Mouse (Mus musculus): ENCODE measurements around the gene Zfr. TPM values are rescaled to one million over a fixed set of nuclear protein-coding genes. Genes with fewer than 3 reads are reported as not detected.

Zfr gene
- polyA plus RNA-seq, 1 experiment = 35.9 TPM

- no peaks in the 10 kb centered on the region for H3K79me2 ChIP-seq (ENCODE audit: control insufficient read depth, insufficient read depth)
- no peak overlapping the region for H3K4me2 ChIP-seq (ENCODE audit: low read depth)
- TF ChIP-seq MYOD1 (IDR thresholded peaks at IDR 0.05; ENCODE audit: control insufficient read depth in 1 of 3, insufficient read length in 2 of 3, low read depth in 2 of 3) (no peak), USF1 (IDR thresholded peaks at IDR 0.05; ENCODE audit: low read depth) (no peak), POLR2AphosphoS2 (IDR thresholded peaks at IDR 0.05; ENCODE audit: insufficient read length, low read depth) (no peak), MAX (IDR thresholded peaks at IDR 0.05; ENCODE audit: low read depth) (no peak), POLR2A (IDR thresholded peaks at IDR 0.05; ENCODE audit: insufficient read length, low read depth) (no peak), MYOG (IDR thresholded peaks at IDR 0.05; ENCODE audit: control insufficient read depth in 1 of 3, insufficient read depth in 1 of 3, insufficient read length in 2 of 3, low read depth in 2 of 3) (no peak), REST (IDR thresholded peaks at IDR 0.05; ENCODE audit: insufficient read depth, insufficient read length) (no peak), SRF (IDR thresholded peaks at IDR 0.05; ENCODE audit: control insufficient read depth, insufficient read length, low read depth) (no peak), CEBPB (IDR thresholded peaks at IDR 0.05; ENCODE audit: insufficient read depth, poor library complexity, severe bottlenecking) (no peak), TCF3 (IDR thresholded peaks at IDR 0.05; ENCODE audit: insufficient read length, low read depth) (no peak), E2F4 (IDR thresholded peaks at IDR 0.05; ENCODE audit: insufficient read depth) (no peak)
- H3K4me3 ChIP-seq = no peak overlapping the region
- no peaks in the 10 kb centered on the region for H3K36me3 ChIP-seq (ENCODE audit: control insufficient read depth, insufficient read depth)
- no peak overlapping the region for H3ac ChIP-seq (ENCODE audit: control insufficient read depth, insufficient read length)
- no peaks in the 10 kb centered on the region for H3K27me3 ChIP-seq (ENCODE audit: control insufficient read depth, insufficient read depth, insufficient read length)
Measured at GRCm38 (mm10) chr15:12093026-12093960, 24.3 kb upstream of the Zfr start.

GRCm38 (mm10) chr15:12093961-12094566 is 23.6 kb upstream of the Zfr start:
- Histone ChIP-seq H3K36me3 (ENCODE audit: control insufficient read depth, insufficient read depth) (no peaks in the 10 kb centered on the region), H3K4me3 (no peak overlapping the region), H3ac (ENCODE audit: control insufficient read depth, insufficient read length) (no peak overlapping the region), H3K27me3 (ENCODE audit: control insufficient read depth, insufficient read depth, insufficient read length) (no peaks in the 10 kb centered on the region), H3K79me2 (ENCODE audit: control insufficient read depth, insufficient read depth) (no peaks in the 10 kb centered on the region), H3K4me2 (ENCODE audit: low read depth) (no peak overlapping the region)
- TF ChIP-seq POLR2AphosphoS2 (IDR thresholded peaks at IDR 0.05; ENCODE audit: insufficient read length, low read depth) (no peak), TCF3 (IDR thresholded peaks at IDR 0.05; ENCODE audit: insufficient read length, low read depth) (no peak), MAX (IDR thresholded peaks at IDR 0.05; ENCODE audit: low read depth) (no peak), TCF12 (IDR thresholded peaks at IDR 0.05; ENCODE audit: insufficient read depth, poor library complexity, severe bottlenecking) (no peak), MYOD1 (IDR thresholded peaks at IDR 0.05; ENCODE audit: control insufficient read depth in 1 of 3, insufficient read length in 2 of 3, low read depth in 2 of 3) (no peak), E2F4 (IDR thresholded peaks at IDR 0.05; ENCODE audit: insufficient read depth) (no peak), SRF (IDR thresholded peaks at IDR 0.05; ENCODE audit: control insufficient read depth, insufficient read length, low read depth) (no peak), POLR2A (IDR thresholded peaks at IDR 0.05; ENCODE audit: insufficient read length, low read depth) (no peak), CEBPB (IDR thresholded peaks at IDR 0.05; ENCODE audit: insufficient read depth, poor library complexity, severe bottlenecking) (no peak), MYOG (IDR thresholded peaks at IDR 0.05; ENCODE audit: control insufficient read depth in 1 of 3, insufficient read depth in 1 of 3, insufficient read length in 2 of 3, low read depth in 2 of 3) (no peak), USF1 (IDR thresholded peaks at IDR 0.05; ENCODE audit: low read depth) (no peak)

- H3K36me3 ChIP-seq (ENCODE audit: control insufficient read depth, insufficient read depth) = no peaks in the 10 kb centered on the region
- H3K27me3 ChIP-seq (ENCODE audit: control insufficient read depth, insufficient read depth, insufficient read length) = no peaks in the 10 kb centered on the region
- no peak overlapping the region for H3ac ChIP-seq (ENCODE audit: control insufficient read depth, insufficient read length)
- H3K79me2 ChIP-seq (ENCODE audit: control insufficient read depth, insufficient read depth) = no peaks in the 10 kb centered on the region
- H3K4me3 ChIP-seq = no peak overlapping the region
- TF ChIP-seq CEBPB (IDR thresholded peaks at IDR 0.05; ENCODE audit: insufficient read depth, poor library complexity, severe bottlenecking) (no peak), MYOD1 (IDR thresholded peaks at IDR 0.05; ENCODE audit: control insufficient read depth in 1 of 3, insufficient read length in 2 of 3, low read depth in 2 of 3) (no peak), TCF3 (IDR thresholded peaks at IDR 0.05; ENCODE audit: insufficient read length, low read depth) (no peak), TCF12 (IDR thresholded peaks at IDR 0.05; ENCODE audit: insufficient read depth, poor library complexity, severe bottlenecking) (no peak), SRF (IDR thresholded peaks at IDR 0.05; ENCODE audit: control insufficient read depth, insufficient read length, low read depth) (no peak), POLR2A (IDR thresholded peaks at IDR 0.05; ENCODE audit: insufficient read length, low read depth) (no peak), USF1 (IDR thresholded peaks at IDR 0.05; ENCODE audit: low read depth) (no peak), POLR2AphosphoS2 (IDR thresholded peaks at IDR 0.05; ENCODE audit: insufficient read length, low read depth) (no peak), E2F4 (IDR thresholded peaks at IDR 0.05; ENCODE audit: insufficient read depth) (no peak), MYOG (IDR thresholded peaks at IDR 0.05; ENCODE audit: control insufficient read depth in 1 of 3, insufficient read depth in 1 of 3, insufficient read length in 2 of 3, low read depth in 2 of 3) (no peak), REST (IDR thresholded peaks at IDR 0.05; ENCODE audit: insufficient read depth, insufficient read length) (no peak), MAX (IDR thresholded peaks at IDR 0.05; ENCODE audit: low read depth) (no peak)
- no peak overlapping the region for H3K4me2 ChIP-seq (ENCODE audit: low read depth)
Measured at GRCm38 (mm10) chr15:12096447-12096846, 21.2 kb upstream of the Zfr start.

GRCm38 (mm10) chr15:12097344-12097743 is 20.3 kb upstream of the Zfr start:
- no peak overlapping the region for H3ac ChIP-seq (ENCODE audit: control insufficient read depth, insufficient read length)
- H3K79me2 ChIP-seq (ENCODE audit: control insufficient read depth, insufficient read depth) = no peaks in the 10 kb centered on the region
- H3K4me3 ChIP-seq = no peak overlapping the region
- H3K36me3 ChIP-seq (ENCODE audit: control insufficient read depth, insufficient read depth) = no peaks in the 10 kb centered on the region
- no peak overlapping the region for H3K4me2 ChIP-seq (ENCODE audit: low read depth)
- no peaks in the 10 kb centered on the region for H3K27me3 ChIP-seq (ENCODE audit: control insufficient read depth, insufficient read depth, insufficient read length)
- no peak for TF ChIP-seq MYOG (IDR thresholded peaks at IDR 0.05; ENCODE audit: control insufficient read depth in 1 of 3, insufficient read depth in 1 of 3, insufficient read length in 2 of 3, low read depth in 2 of 3)
- no peak for TF ChIP-seq MYOD1 (IDR thresholded peaks at IDR 0.05; ENCODE audit: control insufficient read depth in 1 of 3, insufficient read length in 2 of 3, low read depth in 2 of 3)
- TF ChIP-seq E2F4 (IDR thresholded peaks at IDR 0.05; ENCODE audit: insufficient read depth) = no peak
- no peak for TF ChIP-seq CEBPB (IDR thresholded peaks at IDR 0.05; ENCODE audit: insufficient read depth, poor library complexity, severe bottlenecking)
- TF ChIP-seq MAX (IDR thresholded peaks at IDR 0.05; ENCODE audit: low read depth) = no peak
- TF ChIP-seq POLR2AphosphoS2 (IDR thresholded peaks at IDR 0.05; ENCODE audit: insufficient read length, low read depth) = no peak
- no peak for TF ChIP-seq TCF3 (IDR thresholded peaks at IDR 0.05; ENCODE audit: insufficient read length, low read depth)
- TF ChIP-seq POLR2A (IDR thresholded peaks at IDR 0.05; ENCODE audit: insufficient read length, low read depth) = no peak
- TF ChIP-seq REST (IDR thresholded peaks at IDR 0.05; ENCODE audit: insufficient read depth, insufficient read length) = no peak
- no peak for TF ChIP-seq SRF (IDR thresholded peaks at IDR 0.05; ENCODE audit: control insufficient read depth, insufficient read length, low read depth)
- no peak for TF ChIP-seq USF1 (IDR thresholded peaks at IDR 0.05; ENCODE audit: low read depth)
- TF ChIP-seq TCF12 (IDR thresholded peaks at IDR 0.05; ENCODE audit: insufficient read depth, poor library complexity, severe bottlenecking) = no peak
